Mouse (Mus musculus) intestine, embryonic 14.5 days (tissue): ENCODE results near the gene Als2cl. TPM values are rescaled to one million over a fixed set of nuclear protein-coding genes. Genes with fewer than 3 reads are reported as not detected.

ENCODE experiments used
- ATAC-seq: fragments of 200-750 bp; cut with Nextera tagmentation; replicated peaks from 2 replicates; pipeline ENCODE4 v1.8.0; 2017; ENCODE audit warnings: low read depth, moderate number of reproducible peaks, moderate TSS enrichment, moderate library complexity; ENCODE audit not compliant: low FRiP score, low TSS enrichment
- DNase-seq: peaks from one replicate; pipeline ENCODE4 v3.0.0-alpha.2; 2018; ENCODE audit warnings: low spot score
- H3K27ac ChIP-seq: fragments of 300-500 bp; sonication (generic); 2 replicates; pipeline ENCODE4 v1.5.1; 2014; ENCODE audit warnings: low read depth, mild to moderate bottlenecking, control low read depth
- H3K27me3 ChIP-seq: fragments of 300-500 bp; sonication (generic); replicated peaks from 2 replicates; pipeline ENCODE4 v1.6.1; 2014; ENCODE audit warnings: low read length, control low read depth; ENCODE audit not compliant: control insufficient read depth, insufficient read depth
- H3K36me3 ChIP-seq: fragments of 300-500 bp; sonication (generic); 2 replicates; pipeline ENCODE4 v1.6.1; 2014; ENCODE audit warnings: low read length, control low read depth; ENCODE audit not compliant: control insufficient read depth, insufficient read depth
- H3K4me1 ChIP-seq: fragments of 300-500 bp; sonication (generic); replicated peaks from 2 replicates; pipeline ENCODE4 v1.6.1; 2014; ENCODE audit warnings: low read length, control low read depth, mixed read lengths; ENCODE audit not compliant: control insufficient read depth, insufficient read depth
- H3K4me2 ChIP-seq: fragments of 300-500 bp; sonication (generic); 2 replicates; pipeline ENCODE4 v1.6.1; 2014; ENCODE audit warnings: low read length
- H3K4me3 ChIP-seq: fragments of 300-500 bp; sonication (generic); 2 replicates; pipeline ENCODE4 v1.5.1; 2014; ENCODE audit warnings: low read depth, low read length, control low read depth, mixed read lengths
- H3K9ac ChIP-seq: fragments of 300-500 bp; sonication (generic); 2 replicates; pipeline ENCODE4 v1.6.1; 2014; ENCODE audit warnings: mild to moderate bottlenecking, low read length
- H3K9me3 ChIP-seq: fragments of 300-500 bp; sonication (generic); 2 replicates; pipeline ENCODE4 v1.6.1; 2016; ENCODE audit warnings: low read length, control low read depth; ENCODE audit not compliant: control insufficient read depth
- WGBS: fragments of 180-500 bp; shearing (Covaris S2); extraction: QIAGEN DNeasy Blood & Tissue Kit; methylation state at CpG from one replicate; pipeline ENCODE4 v1.1.7; 2014; 5-methylcytosine and 5-hydroxymethylcytosine counted together
- polyA plus RNA-seq: library from polyadenylated mRNA; unstranded; fragments of >200 nt; fragmentation: Nextera tagmentation; extraction: Ambion mirVana; gene quantifications from 2 replicates; pipeline ENCODE4 v1.2.1, GENCODE M21; 2014

The Als2cl gene
- polyA plus RNA-seq, 1 experiment from 2014 or later, result 5.0 TPM

- DNase-seq, result no peak
- no peak for ATAC-seq
- Histone ChIP-seq H3K9me3 (no peaks in the 10 kb centered on the region), H3K27ac (no peak overlapping the region), H3K4me3 (no peak overlapping the region), H3K36me3 (no peaks in the 10 kb centered on the region), H3K9ac (no peak overlapping the region), H3K27me3 (no peaks in the 10 kb centered on the region), H3K4me2 (no peak overlapping the region), H3K4me1 (no peaks in the 10 kb centered on the region)
- 56% methylated on average over 10 of the region's 10 CpGs for WGBS
These were observed 19.9 kb downstream of the Als2cl start for GRCm38 (mm10) chr9:110899451-110900008.

- no peak overlapping the region for H3K4me3 ChIP-seq
- no peaks in the 10 kb centered on the region for H3K36me3 ChIP-seq
- no peak overlapping the region for H3K9ac ChIP-seq
- H3K4me1 ChIP-seq, result no peaks in the 10 kb centered on the region
- H3K9me3 ChIP-seq, result no peaks in the 10 kb centered on the region
- no peak overlapping the region for H3K4me2 ChIP-seq
- no peak for DNase-seq
- 88% methylated on average over 6 of the region's 6 CpGs for WGBS
- no peak overlapping the region for H3K27ac ChIP-seq
- no peak for ATAC-seq
- no peaks in the 10 kb centered on the region for H3K27me3 ChIP-seq
These were observed 21.5 kb downstream of the Als2cl start for GRCm38 (mm10) chr9:110901204-110901603.

GRCm38 (mm10) chr9:110902271-110902670, 22.6 kb downstream of the Als2cl start:
- H3K4me3 ChIP-seq, result no peak overlapping the region
- H3K4me2 ChIP-seq, result no peak overlapping the region
- no peaks in the 10 kb centered on the region for H3K36me3 ChIP-seq
- no peak for DNase-seq
- H3K9ac ChIP-seq, result no peak overlapping the region
- H3K9me3 ChIP-seq, result no peaks in the 10 kb centered on the region
- H3K4me1 ChIP-seq, result no peaks in the 10 kb centered on the region
- no peak overlapping the region for H3K27ac ChIP-seq
- H3K27me3 ChIP-seq, result no peaks in the 10 kb centered on the region
- no peak for ATAC-seq
- 81% methylated on average over 4 of the region's 4 CpGs for WGBS

GRCm38 (mm10) chr9:110907201-110907837, 27.6 kb downstream of the Als2cl start:
- DNase-seq (no peak), ATAC-seq (no peak)
- Histone ChIP-seq H3K4me3 (no peak overlapping the region), H3K4me1 (no peaks in the 10 kb centered on the region), H3K36me3 (no peaks in the 10 kb centered on the region), H3K9me3 (no peaks in the 10 kb centered on the region), H3K27ac (no peak overlapping the region), H3K9ac (no peak overlapping the region), H3K4me2 (no peak overlapping the region), H3K27me3 (no peaks in the 10 kb centered on the region)
- 91% methylated on average over 11 of the region's 11 CpGs for whole genome bisulfite sequencing

- no peak overlapping the region for H3K4me2 ChIP-seq
- no peaks in the 10 kb centered on the region for H3K9me3 ChIP-seq
- ATAC-seq (no peak), DNase-seq (no peak)
- H3K36me3 ChIP-seq, result no peaks in the 10 kb centered on the region
- no peaks in the 10 kb centered on the region for H3K4me1 ChIP-seq
- H3K9ac ChIP-seq, result no peak overlapping the region
- H3K4me3 ChIP-seq, result no peak overlapping the region
- WGBS, result 83% methylated on average over 4 of the region's 4 CpGs
- no peaks in the 10 kb centered on the region for H3K27me3 ChIP-seq
- no peak overlapping the region for H3K27ac ChIP-seq
These were observed 28.4 kb downstream of the Als2cl start for GRCm38 (mm10) chr9:110907838-110908630.

- Histone ChIP-seq H3K9ac (no peak overlapping the region), H3K4me3 (no peak overlapping the region), H3K4me1 (no peaks in the 10 kb centered on the region), H3K36me3 (no peaks in the 10 kb centered on the region), H3K4me2 (no peak overlapping the region), H3K27ac (no peak overlapping the region), H3K27me3 (no peaks in the 10 kb centered on the region), H3K9me3 (no peaks in the 10 kb centered on the region)
- no peak for DNase-seq
- ATAC-seq, result no peak
- 98% methylated on average over 3 of the region's 3 CpGs for WGBS
These were observed 29.0 kb downstream of the Als2cl start for GRCm38 (mm10) chr9:110908631-110909016.

- Histone ChIP-seq H3K4me3 (no peak overlapping the region), H3K27ac (no peak overlapping the region), H3K4me2 (no peak overlapping the region), H3K4me1 (no peaks in the 10 kb centered on the region), H3K36me3 (no peaks in the 10 kb centered on the region), H3K9ac (no peak overlapping the region), H3K9me3 (no peaks in the 10 kb centered on the region), H3K27me3 (no peaks in the 10 kb centered on the region)
- 70% methylated on average over 6 of the region's 6 CpGs for WGBS
- ATAC-seq (no peak), DNase-seq (no peak)
These were observed 29.8 kb downstream of the Als2cl start for GRCm38 (mm10) chr9:110909371-110909967.

- WGBS, result 55% methylated on average over 21 of the region's 21 CpGs
- no peak for ATAC-seq
These were observed 35.1 kb downstream of the Als2cl start for GRCm38 (mm10) chr9:110914631-110915236.

More at GRCm38 (mm10) chr9:110914631-110915236, 35.1 kb downstream of the Als2cl start:
- no peak for DNase-seq
- no peaks in the 10 kb centered on the region for H3K36me3 ChIP-seq
- no peak overlapping the region for H3K9ac ChIP-seq
- H3K9me3 ChIP-seq, result no peaks in the 10 kb centered on the region
- no peaks in the 10 kb centered on the region for H3K4me1 ChIP-seq
- no peak overlapping the region for H3K4me3 ChIP-seq
- no peaks in the 10 kb centered on the region for H3K27me3 ChIP-seq
- H3K27ac ChIP-seq, result no peak overlapping the region
- no peak overlapping the region for H3K4me2 ChIP-seq
